Comparison of ENCODE assay signal across 12 mouse cellular contexts in genomic region chr2:92597291-92597690, GRCm38 (mm10). TPM values are rescaled to one million over a fixed set of nuclear protein-coding genes. Genes with fewer than 3 reads are reported as not detected.
A peak's percentile ranks its signal among the peaks of the same experiment; 100 is the strongest.
DNase-seq lines count a peak whose midpoint lies in the region; ATAC-seq and TF ChIP-seq lines count a peak whose summit lies in the region.
"Had no signal": no experiment of that assay in that cellular context is flagged by ENCODE, and none has a peak within 500 bp of the region (broad histone marks: within the 10 kb centered on the region; RNA-seq: fewer than 3 reads in every experiment).

No protein-coding gene starts in this region.

- DNase-seq in 416B (ENCODE audit: low read depth) (peak; percentile 35), ES-E14 (ENCODE audit: low read depth, low spot score) (no peak)
- peak; percentile 4 for DNase-seq in induced T-regulatory cell, adult 2 months (ENCODE audit: low read depth)
- no peak for DNase-seq in frontal cortex, postnatal 14 days (ENCODE audit: low spot score in 2 of 2)
- no peak for DNase-seq in spleen, postnatal 36 days (ENCODE audit: low spot score in 2 of 2)
- DNase-seq in heart, adult 8-10 months (ENCODE audit: low spot score), result no peak
- DNase-seq: adrenal gland, adult 2 months; heart, postnatal 4 days had no signal

- H3K9ac ChIP-seq in intestine, postnatal 0 days (ENCODE audit: low read depth, low read length), result no peak overlapping the region
- H3K9ac ChIP-seq in intestine, embryonic 15.5 days, result no peak overlapping the region
- no peak overlapping the region for H3K9ac ChIP-seq in ES-E14 (ENCODE audit: insufficient read depth, low read depth, low read length, poor library complexity, severe bottlenecking)
- H3K9ac ChIP-seq: midbrain, embryonic 12.5 days had no signal

- H3K27me3 ChIP-seq in intestine, postnatal 0 days (replicated peaks; ENCODE audit: control insufficient read depth, insufficient read depth, low read length), result peaks cover 35% of the 10 kb centered on the region
- H3K27me3 ChIP-seq in intestine, embryonic 15.5 days (replicated peaks), result peaks cover 41% of the 10 kb centered on the region

- no peaks in the 10 kb centered on the region for H3K36me3 ChIP-seq in intestine, postnatal 0 days (ENCODE audit: control insufficient read depth, insufficient read depth)
- H3K36me3 ChIP-seq in intestine, embryonic 15.5 days, result no peaks in the 10 kb centered on the region
- H3K36me3 ChIP-seq in ES-E14 (ENCODE audit: control insufficient read depth, insufficient read depth, low read length, poor library complexity, severe bottlenecking), result no peaks in the 10 kb centered on the region
- H3K36me3 ChIP-seq: midbrain, embryonic 12.5 days had no signal

- H3K4me1 ChIP-seq in intestine, postnatal 0 days (replicated peaks; ENCODE audit: control insufficient read depth, insufficient read depth, low read length), result no peaks in the 10 kb centered on the region
- H3K4me1 ChIP-seq in intestine, embryonic 15.5 days (replicated peaks), result 0 out of 2 replicates have a peak, but pooled peaks cover 5% of the 10 kb centered on the region
- H3K4me1 ChIP-seq in ES-E14 (ENCODE audit: control insufficient read depth in 2 of 2, insufficient read depth in 2 of 2, low read length in 2 of 2, poor library complexity in 1 of 2), result peaks cover 0 to 2% of the 10 kb centered on the region in 2 experiments; a peak in 1 of 4 replicates

- no peak for ATAC-seq in intestine, postnatal 0 days
- ATAC-seq in intestine, embryonic 15.5 days, result no peak

- no peak overlapping the region for H3K4me2 ChIP-seq in intestine, postnatal 0 days (replicated peaks; ENCODE audit: low read depth)
- H3K4me2 ChIP-seq in intestine, embryonic 15.5 days (replicated peaks), result no peak overlapping the region
- H3K4me2 ChIP-seq: midbrain, embryonic 12.5 days had no signal

- no peak overlapping the region for H3K27ac ChIP-seq in intestine, postnatal 0 days (ENCODE audit: low read depth, low read length)
- H3K27ac ChIP-seq in intestine, embryonic 15.5 days, result no peak overlapping the region
- no peak overlapping the region for H3K27ac ChIP-seq in ES-E14 (ENCODE audit: insufficient read depth, low read depth, low read length, poor library complexity, severe bottlenecking)
- H3K27ac ChIP-seq: midbrain, embryonic 12.5 days had no signal

- no peaks in the 10 kb centered on the region for H3K9me3 ChIP-seq in intestine, postnatal 0 days (ENCODE audit: control insufficient read depth)
- no peaks in the 10 kb centered on the region for H3K9me3 ChIP-seq in intestine, embryonic 15.5 days
- no peaks in the 10 kb centered on the region for H3K9me3 ChIP-seq in ES-E14 (ENCODE audit: control insufficient read depth, insufficient read depth, low read depth, low read length)
- H3K9me3 ChIP-seq: midbrain, embryonic 12.5 days had no signal

- in situ Hi-C loops in ES-E14 (cut with MboI; ENCODE audit: low sequenced_read_pairs in 2 of 2, unreplicated experiment in 2 of 2), result no loop called here

- no peak overlapping the region for H3K4me3 ChIP-seq in intestine, postnatal 0 days (ENCODE audit: low read depth, low read length)
- H3K4me3 ChIP-seq in intestine, embryonic 15.5 days (replicated peaks), result no peak overlapping the region
- no peak overlapping the region for H3K4me3 ChIP-seq in ES-E14 (ENCODE audit: insufficient read depth in 1 of 2, low read depth in 1 of 2, low read length in 2 of 2, poor library complexity in 1 of 2, severe bottlenecking in 1 of 2)
- H3K4me3 ChIP-seq: erythroblast, embryonic 14.5 days; midbrain, embryonic 12.5 days had no signal

- peak; percentile 60 for TF ChIP-seq CTCF in intestine, postnatal 0 days (IDR thresholded peaks at IDR 0.05; ENCODE audit: low read depth)

- 19% methylated on average over 7 of the region's 7 CpGs for WGBS in intestine, postnatal 0 days
- 17% methylated on average over 7 of the region's 7 CpGs for WGBS in intestine, embryonic 15.5 days

TF ChIP-seq in ES-E14, 5 proteins besides CTCF, POLR2A, EP300 and RAD21:
- TF ChIP-seq ZNF384 (IDR thresholded peaks at IDR 0.05; ENCODE audit: low read depth, low read length), result peak; percentile 94
- no peak for TF ChIP-seq CHD2 (IDR thresholded peaks at IDR 0.05; ENCODE audit: low read depth, low read length)

RNA-seq across cellular contexts. Expression of gene Chst1, which starts 2.2 kb away (rescaled TPM):
- 2.2 and 2.3 TPM in 2 replicates for polyA plus RNA-seq in intestine, postnatal 0 days (2015; fragmentation: Nextera tagmentation; extraction: Ambion mirVana)
- polyA plus RNA-seq in intestine, embryonic 15.5 days (2015; fragmentation: Nextera tagmentation; extraction: Ambion mirVana), result 4.1 and 4.5 TPM in 2 replicates
- 0.42 and 0.98 TPM in 2 replicates for total RNA-seq in ES-E14 (2012; rRNA removed)
- total RNA-seq in heart, adult 8-10 months (2022), result 1 to 10 TPM; 1.6 to 2.1 (median 1.9) TPM
- polyA plus RNA-seq: erythroblast, embryonic 14.5 days had no signal

Comparison
In these comparisons a context has a peak if more than half of its experiments do, and no peak if none do; other contexts are left out.
1. DNase-seq: peak in 416B (single experiment) and induced T-regulatory cell, adult 2 months (single experiment); none in ES-E14 (single experiment), frontal cortex, postnatal 14 days (0 of 2), spleen, postnatal 36 days (0 of 2) and heart, adult 8-10 months (single experiment).